Mouse (Mus musculus): Measurements from ENCODE around the gene Tyrp1. TPM values are rescaled to one million over a fixed set of nuclear protein-coding genes. Genes with fewer than 3 reads are reported as not detected.

Tyrp1 gene
- polyA plus RNA-seq, 1 experiment: not detected

DNA sequence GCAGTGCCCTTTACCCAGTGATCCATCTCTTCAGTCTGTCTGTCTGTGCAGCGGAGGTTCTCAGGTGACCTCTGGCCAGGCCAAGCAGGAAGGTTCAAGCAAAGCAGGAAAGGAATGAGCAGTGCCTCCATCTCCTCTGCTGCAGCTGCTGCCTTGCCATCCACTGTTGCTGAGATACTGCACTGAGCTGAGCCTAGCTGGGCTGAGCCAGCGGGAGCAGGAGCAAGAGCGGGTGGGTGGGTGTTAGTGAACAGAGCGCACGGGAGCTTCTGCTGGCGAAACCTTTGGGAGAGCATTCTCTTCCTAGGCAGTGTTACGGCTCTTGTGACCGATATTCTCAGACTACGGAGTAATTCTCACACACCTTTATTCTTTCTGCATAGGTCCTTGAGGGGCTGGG is 21.6 kb downstream of the Tyrp1 start:
- Histone ChIP-seq H3K4me3 (ENCODE audit: insufficient read depth, low read length) (no peak overlapping the region), H3K4me1 (ENCODE audit: control insufficient read depth, insufficient read depth, low read length) (no peaks in the 10 kb centered on the region), H3K27ac (ENCODE audit: insufficient read depth, low read length) (no peak overlapping the region)
- TF ChIP-seq POLR2A (IDR thresholded peaks at IDR 0.05; ENCODE audit: low read depth, low read length): no peak

DNA sequence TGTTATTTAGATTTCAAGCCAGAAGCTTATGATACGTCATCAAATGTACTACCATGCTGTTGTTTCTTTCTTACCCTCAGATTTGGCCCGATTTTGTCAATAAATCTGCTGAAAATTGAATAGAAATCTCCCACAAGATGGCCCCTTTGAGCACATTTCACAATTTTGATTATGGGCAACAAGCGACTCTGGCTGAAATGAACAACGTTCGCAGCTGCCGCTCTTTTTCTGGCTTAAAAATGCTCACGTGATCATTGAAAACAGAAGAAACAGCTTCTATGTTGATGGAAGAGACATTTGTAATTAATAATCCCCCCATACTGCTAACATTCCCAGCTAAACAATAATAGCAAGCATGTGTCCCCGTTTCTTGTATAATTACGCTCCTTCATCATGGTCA is 29.0 kb downstream of the Tyrp1 start:
- H3K4me3 ChIP-seq (ENCODE audit: insufficient read depth, low read length): no peak overlapping the region
- no peaks in the 10 kb centered on the region for H3K4me1 ChIP-seq (ENCODE audit: control insufficient read depth, insufficient read depth, low read length)
- no peak for TF ChIP-seq CTCF (IDR thresholded peaks at IDR 0.05; ENCODE audit: borderline replicate concordance, insufficient read depth, low read length)
- TF ChIP-seq POLR2A (IDR thresholded peaks at IDR 0.05; ENCODE audit: low read depth, low read length): no peak
- no peak overlapping the region for H3K27ac ChIP-seq (ENCODE audit: insufficient read depth, low read length)

DNA sequence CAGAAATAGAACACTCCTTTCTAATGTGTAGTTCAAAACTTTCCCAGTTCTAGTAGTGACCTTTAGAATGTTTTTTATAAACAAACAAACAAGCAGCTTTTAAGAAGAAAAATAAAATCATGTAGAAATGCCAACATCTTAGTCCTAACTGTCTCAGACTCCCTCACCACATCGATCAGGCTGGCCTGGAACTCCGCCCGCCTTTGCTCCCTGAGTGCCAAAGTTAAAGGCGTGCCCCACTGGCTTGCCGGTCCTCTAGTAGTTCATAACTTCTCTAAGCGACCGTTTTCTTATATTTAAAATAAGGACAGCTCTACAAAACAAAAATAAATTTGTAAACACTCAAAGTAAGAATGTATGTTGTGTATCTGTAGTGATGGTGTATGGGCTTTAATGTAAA is 30.0 kb downstream of the Tyrp1 start:
- Histone ChIP-seq H3K27ac (ENCODE audit: insufficient read depth, low read length) (no peak overlapping the region), H3K4me3 (ENCODE audit: insufficient read depth, low read length) (no peak overlapping the region), H3K4me1 (ENCODE audit: control insufficient read depth, insufficient read depth, low read length) (no peaks in the 10 kb centered on the region)
- TF ChIP-seq CTCF (IDR thresholded peaks at IDR 0.05; ENCODE audit: borderline replicate concordance, insufficient read depth, low read length): no peak
- no peak for TF ChIP-seq POLR2A (IDR thresholded peaks at IDR 0.05; ENCODE audit: low read depth, low read length)

DNA sequence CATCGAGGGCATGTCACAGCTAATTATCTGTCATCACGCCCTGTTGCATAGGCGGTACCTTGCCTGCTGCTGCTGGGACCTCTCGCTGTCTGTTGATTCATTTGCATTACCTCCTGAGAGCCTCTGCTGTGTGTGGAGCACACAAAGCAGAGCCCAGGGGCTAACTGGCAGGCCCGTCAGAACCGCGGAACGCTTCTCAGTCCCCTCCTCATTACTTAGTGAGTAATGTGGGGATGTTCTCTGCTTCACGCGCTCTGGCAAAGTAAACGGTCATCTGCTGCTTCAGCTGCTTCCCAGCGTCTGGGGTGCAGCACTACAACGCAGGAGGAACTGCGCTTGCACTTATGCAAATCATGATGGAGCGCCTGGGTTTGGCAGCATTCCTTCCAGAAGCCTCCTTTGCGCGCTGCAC is 30.6 kb downstream of the Tyrp1 start:
- Histone ChIP-seq H3K4me3 (ENCODE audit: insufficient read depth, low read length) (peak overlapping the region; percentile 0; the same call in 1 of the 2 replicates), H3K27ac (ENCODE audit: insufficient read depth, low read length) (no peak overlapping the region), H3K4me1 (ENCODE audit: control insufficient read depth, insufficient read depth, low read length) (no peaks in the 10 kb centered on the region)
- no peak for TF ChIP-seq POLR2A (IDR thresholded peaks at IDR 0.05; ENCODE audit: low read depth, low read length)
- TF ChIP-seq CTCF (IDR thresholded peaks at IDR 0.05; ENCODE audit: borderline replicate concordance, insufficient read depth, low read length): no peak

DNA sequence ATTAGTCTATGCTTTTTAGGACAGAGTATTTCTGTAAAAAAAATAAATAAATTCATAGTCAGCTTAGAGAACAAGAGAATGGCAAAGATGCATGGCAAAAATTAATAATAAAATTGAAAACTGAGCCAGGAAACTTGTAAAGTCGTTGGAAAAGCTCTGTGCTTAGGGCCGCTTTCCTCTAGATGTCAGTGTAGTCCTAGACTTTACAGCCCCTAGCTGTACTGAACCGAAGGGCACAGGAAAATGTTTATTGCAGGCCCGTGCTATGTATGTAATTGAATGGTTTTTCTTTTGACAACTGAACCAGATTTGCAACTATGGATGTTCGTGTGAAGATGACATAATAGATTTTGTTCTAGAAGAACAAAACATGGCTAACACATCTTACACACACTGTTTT is 32.1 kb downstream of the Tyrp1 start:
- Histone ChIP-seq H3K4me3 (ENCODE audit: insufficient read depth, low read length) (no peak overlapping the region), H3K27ac (ENCODE audit: insufficient read depth, low read length) (no peak overlapping the region), H3K4me1 (ENCODE audit: control insufficient read depth, insufficient read depth, low read length) (no peaks in the 10 kb centered on the region)
- TF ChIP-seq CTCF (IDR thresholded peaks at IDR 0.05; ENCODE audit: borderline replicate concordance, insufficient read depth, low read length) (no peak), POLR2A (IDR thresholded peaks at IDR 0.05; ENCODE audit: low read depth, low read length) (no peak)

DNA sequence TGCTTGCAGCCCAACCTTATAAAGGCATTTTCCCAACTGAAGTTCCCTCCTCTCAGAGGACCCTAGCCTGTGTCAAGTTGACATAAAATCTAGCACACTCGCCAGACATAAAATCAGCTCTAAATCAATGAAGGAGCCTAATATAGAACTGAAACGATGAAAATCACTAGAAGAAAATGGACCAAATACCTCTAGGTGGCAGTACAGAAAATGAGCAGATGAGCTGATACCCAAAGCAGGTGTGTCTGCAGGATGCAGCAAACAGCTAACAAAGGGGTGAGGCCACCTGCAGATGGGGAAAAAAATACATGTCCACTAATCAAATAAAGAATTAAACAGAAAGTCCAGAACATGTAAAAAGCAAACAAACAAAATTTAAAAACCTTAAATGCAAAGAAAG is 35.7 kb downstream of the Tyrp1 start:
- H3K4me1 ChIP-seq (ENCODE audit: control insufficient read depth, insufficient read depth, low read length): no peaks in the 10 kb centered on the region
- H3K27ac ChIP-seq (ENCODE audit: insufficient read depth, low read length): no peak overlapping the region
- TF ChIP-seq CTCF (IDR thresholded peaks at IDR 0.05; ENCODE audit: borderline replicate concordance, insufficient read depth, low read length): no peak
- no peak for TF ChIP-seq POLR2A (IDR thresholded peaks at IDR 0.05; ENCODE audit: low read depth, low read length)

DNA sequence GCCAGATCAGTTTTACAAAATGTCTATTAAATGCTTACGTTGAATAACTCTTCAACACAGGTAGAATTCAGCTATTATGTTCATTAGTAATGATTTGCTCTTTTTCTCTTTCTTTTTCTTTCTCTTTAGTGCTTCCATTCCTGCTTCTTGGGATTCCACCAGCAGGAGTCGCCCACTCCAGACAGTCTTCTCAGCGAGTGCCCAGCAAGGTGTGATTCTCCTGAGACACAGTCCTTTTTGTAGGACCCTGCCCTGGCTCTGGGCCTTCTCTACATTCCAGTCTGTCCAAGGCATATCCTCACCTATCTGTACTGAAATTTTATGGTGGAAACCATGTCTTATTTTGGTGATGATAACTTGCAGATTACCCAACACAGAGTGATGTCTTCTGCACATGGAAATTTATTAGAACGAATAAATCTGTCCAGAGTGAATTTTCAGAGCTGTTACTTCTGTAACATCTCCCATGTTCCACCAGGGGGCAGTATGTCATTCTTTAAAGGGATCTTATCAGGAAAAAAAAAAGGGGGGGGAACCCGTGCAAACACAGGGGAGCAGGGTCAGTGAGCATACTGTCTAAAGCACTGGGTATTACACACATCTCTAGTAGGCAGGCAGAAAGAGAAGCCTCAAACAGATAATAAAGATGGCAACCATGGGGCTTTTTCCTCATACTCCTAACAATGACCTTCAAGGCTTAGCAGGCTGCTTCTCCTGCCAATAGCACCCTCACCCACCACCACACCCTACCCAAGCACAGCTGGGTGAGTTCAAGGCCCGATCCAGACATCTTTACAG is 39.1 kb downstream of the Tyrp1 start:
- Histone ChIP-seq H3K4me1 (ENCODE audit: control insufficient read depth, insufficient read depth, low read length) (no peaks in the 10 kb centered on the region), H3K27ac (ENCODE audit: insufficient read depth, low read length) (no peak overlapping the region), H3K4me3 (ENCODE audit: insufficient read depth, low read length) (no peak overlapping the region)
- TF ChIP-seq POLR2A (IDR thresholded peaks at IDR 0.05; ENCODE audit: low read depth, low read length) (no peak), CTCF (IDR thresholded peaks at IDR 0.05; ENCODE audit: borderline replicate concordance, insufficient read depth, low read length) (no peak)

More for the DNA sequence above, 35.7 kb downstream of the Tyrp1 start:
- H3K4me3 ChIP-seq (ENCODE audit: insufficient read depth, low read length): no peak overlapping the region

DNA sequence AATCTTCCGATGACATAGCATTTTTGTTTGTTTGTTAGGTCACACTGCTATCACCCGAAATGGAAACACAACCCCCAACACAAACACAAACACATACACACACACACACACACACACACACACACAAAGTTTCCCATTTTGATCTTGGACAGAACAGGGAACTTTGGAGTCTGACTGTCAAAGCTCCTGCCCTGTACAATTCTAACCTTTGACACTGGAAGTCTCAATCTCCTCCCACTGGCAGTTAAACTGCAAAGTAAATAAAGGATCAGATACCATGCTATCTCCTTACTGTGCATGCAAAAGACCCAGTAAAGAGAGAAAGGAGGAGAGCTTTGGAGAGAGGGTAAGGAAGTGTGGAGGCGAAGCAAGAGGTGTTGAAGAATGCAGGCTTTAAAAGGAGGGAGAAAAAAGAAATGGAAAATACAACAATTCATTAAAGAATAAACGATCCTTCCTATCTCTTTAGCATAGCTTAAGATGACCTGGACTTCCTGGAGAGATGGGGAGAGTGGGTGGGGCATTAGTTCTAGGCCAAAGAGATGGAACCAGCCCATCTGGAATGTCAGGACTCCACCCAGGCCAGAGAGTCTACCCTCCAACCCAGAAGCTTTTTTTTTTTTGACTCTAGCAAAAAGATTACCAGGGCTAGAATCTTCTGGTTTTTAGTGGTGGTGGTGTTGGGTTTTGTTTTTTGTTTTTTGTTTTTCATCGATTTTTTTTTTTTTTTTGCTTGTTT is 40.4 kb downstream of the Tyrp1 start:
- no peak overlapping the region for H3K4me3 ChIP-seq (ENCODE audit: insufficient read depth, low read length)
- TF ChIP-seq CTCF (IDR thresholded peaks at IDR 0.05; ENCODE audit: borderline replicate concordance, insufficient read depth, low read length) (no peak), POLR2A (IDR thresholded peaks at IDR 0.05; ENCODE audit: low read depth, low read length) (no peak)
- H3K4me1 ChIP-seq (ENCODE audit: control insufficient read depth, insufficient read depth, low read length): no peaks in the 10 kb centered on the region

DNA sequence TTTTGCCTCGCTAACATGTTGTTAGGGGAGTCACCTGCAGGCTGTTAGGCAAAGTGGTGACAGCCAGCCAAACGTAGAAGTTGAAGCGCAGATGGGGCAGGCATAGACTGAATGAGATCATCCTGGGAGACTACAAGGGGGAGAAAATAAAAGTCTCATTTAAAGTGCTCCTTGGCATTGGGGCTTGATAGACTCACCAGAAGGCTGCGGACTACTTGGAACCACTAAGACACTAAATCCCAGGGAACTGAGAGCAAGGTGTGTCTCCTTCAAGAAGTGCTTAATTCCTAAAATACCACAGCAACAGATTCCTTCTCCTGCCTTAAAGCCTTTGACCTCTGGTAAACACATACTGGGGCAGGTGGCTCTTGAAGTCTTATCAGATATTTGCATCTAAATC is 41.1 kb downstream of the Tyrp1 start:
- Histone ChIP-seq H3K4me1 (ENCODE audit: control insufficient read depth, insufficient read depth, low read length) (no peaks in the 10 kb centered on the region), H3K27ac (ENCODE audit: insufficient read depth, low read length) (no peak overlapping the region), H3K4me3 (ENCODE audit: insufficient read depth, low read length) (no peak overlapping the region)
- no peak for TF ChIP-seq CTCF (IDR thresholded peaks at IDR 0.05; ENCODE audit: borderline replicate concordance, insufficient read depth, low read length)
- TF ChIP-seq POLR2A (IDR thresholded peaks at IDR 0.05; ENCODE audit: low read depth, low read length): no peak

More for the DNA sequence above, 40.4 kb downstream of the Tyrp1 start:
- H3K27ac ChIP-seq (ENCODE audit: insufficient read depth, low read length): no peak overlapping the region

DNA sequence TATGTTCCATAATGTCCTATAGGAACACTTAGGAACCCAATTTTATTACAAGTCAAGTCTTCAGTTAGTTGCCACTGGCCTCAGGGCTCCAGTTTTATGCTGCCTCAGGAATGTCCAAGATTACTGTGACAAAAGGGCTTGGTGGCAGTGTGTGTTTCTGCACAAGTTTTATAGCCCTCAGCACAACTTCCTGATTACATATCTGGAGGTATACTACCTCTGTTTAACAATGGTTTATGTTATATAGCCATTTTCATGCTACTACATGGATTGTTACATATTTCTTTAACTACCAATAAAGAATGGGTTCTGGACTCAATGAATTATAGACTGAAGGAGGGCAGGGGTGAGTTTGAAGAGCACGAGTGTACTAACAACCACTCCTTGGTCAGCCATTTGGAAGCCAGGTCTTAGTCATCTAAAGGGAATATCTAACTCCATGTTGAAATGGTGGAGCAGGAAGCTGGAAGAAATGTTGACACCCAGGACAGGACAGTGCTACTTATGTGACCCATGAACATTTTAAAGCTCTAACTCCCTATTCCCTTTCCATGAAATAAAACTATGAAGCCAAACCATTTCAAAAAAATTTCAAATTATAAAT is 48.2 kb downstream of the Tyrp1 start:
- Histone ChIP-seq H3K4me3 (ENCODE audit: insufficient read depth, low read length) (no peak overlapping the region), H3K27ac (ENCODE audit: insufficient read depth, low read length) (no peak overlapping the region), H3K4me1 (ENCODE audit: control insufficient read depth, insufficient read depth, low read length) (no peaks in the 10 kb centered on the region)
- TF ChIP-seq CTCF (IDR thresholded peaks at IDR 0.05; ENCODE audit: borderline replicate concordance, insufficient read depth, low read length) (no peak), POLR2A (IDR thresholded peaks at IDR 0.05; ENCODE audit: low read depth, low read length) (no peak)
